Mouse (Mus musculus): ENCODE measurements around the gene Sik3.
"Not testable (repeated sequence)": the region's sequence is repeated elsewhere in the genome, so short reads cannot be mapped to it uniquely, and the experiment has no call there.

The Sik3 gene

DNA sequence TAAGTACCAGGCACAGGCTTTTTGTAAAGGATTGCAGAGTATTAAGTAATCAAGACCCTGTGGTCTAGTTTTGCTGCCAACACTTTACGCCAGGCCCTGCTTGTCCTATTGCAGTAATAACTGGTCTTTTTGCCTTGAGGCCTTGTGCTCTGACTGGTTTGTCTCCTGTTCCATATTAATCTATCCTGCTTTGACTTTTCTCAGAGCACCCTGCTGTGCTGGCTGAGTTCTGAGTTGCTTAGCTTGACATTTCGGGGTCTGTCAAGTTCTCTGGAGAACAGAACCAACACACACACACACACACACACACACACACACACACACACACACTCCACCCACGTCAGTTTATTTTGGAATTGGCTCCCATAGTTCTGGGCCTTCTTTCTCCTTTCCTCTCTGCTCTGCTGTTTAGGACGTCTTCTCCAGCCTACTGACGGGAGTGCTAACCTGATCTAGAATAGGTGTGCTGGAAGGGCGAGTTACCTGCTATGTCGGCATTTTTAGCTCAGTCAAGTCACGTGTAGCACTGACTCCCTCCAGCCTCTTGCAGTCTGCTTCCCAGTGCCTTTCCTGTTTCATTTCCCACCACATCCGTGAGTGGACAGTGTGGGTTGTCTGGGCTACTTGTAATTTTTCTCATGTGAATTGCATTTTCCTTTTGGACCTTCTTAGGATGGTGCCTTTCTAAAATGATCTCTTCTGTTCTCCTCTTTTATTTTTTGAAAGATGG is 49.2 kb downstream of the Sik3 start:
- peak; percentile 45 for DNase-seq

DNA sequence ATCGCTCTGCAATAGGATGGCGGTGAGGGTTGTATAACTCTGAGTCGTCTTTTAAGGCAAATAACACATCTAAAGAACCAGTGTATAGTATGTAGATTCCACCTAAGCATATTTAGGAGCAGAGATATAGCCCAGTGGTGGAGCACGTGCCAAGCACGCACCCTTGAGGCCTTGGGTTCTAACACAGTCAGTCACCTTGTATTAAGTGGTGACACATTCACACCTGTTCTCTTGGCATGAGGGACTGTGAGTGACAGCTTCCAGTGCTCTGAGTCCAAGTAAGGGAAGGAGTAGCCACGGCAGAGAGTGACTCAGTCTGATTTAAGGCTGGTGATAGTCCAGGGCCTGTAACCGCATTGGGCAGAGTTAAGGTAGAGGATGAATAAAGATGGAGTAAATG is 51.7 kb downstream of the Sik3 start:
- no peak for DNase-seq

DNA sequence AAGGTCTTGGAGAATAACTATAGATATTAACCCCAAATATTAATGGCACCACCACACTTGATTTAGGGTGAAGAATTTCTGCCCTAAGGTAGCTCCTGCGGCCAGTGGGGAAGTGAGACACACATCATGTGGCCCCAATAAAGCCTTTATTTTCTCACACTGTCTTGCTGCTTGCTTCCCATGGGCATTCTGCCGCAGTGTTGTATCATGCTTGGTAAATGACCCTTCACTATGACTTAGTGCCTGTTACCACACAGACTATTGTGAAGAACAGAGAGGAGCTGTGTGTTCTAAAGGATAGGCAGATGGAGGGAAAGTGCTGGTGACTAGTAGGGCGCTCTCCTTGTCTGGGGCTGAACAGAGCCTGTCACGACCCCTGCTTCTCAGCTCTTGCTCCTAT is 54.1 kb downstream of the Sik3 start:
- DNase-seq = no peak

DNA sequence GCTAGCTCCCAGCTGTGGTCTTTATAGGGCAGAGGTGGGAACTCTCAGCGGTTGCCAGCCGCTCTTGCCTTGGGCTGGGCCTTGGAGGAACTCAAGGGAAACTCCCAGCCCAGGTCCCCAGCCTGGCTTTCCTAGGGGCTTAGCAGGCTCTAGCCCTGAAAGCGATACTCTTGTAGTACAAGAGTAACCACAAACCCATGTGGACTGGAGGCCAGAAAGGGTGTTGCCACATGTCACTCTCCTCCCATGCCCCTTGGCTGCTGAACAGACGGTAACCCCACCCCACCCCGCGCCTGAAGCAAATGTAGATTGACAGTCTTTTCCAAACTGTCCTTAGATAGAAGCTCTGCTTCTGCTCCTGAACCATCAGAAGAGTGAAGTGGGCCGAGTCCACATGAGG is 55.1 kb downstream of the Sik3 start:
- DNase-seq = no peak

DNA sequence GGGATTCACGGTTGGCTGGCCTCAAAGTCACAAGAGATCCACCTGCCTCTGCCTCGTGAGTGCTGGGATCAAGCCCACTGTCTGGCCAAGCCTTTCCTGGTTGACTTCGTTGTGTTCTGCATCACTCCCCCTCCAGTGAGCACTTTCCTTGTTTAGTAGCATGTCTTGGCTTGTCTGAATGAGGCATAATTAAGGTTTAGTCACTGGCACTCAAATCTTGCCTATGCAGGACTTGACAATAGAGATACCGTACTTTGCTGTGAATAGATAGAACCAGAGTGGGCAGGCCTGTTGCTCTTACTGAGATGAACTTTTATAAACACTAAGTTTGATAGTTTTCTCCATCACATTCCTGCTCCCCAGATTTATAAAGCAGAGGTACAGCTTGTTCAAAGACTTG is 56.4 kb downstream of the Sik3 start:
- no peak for DNase-seq

DNA sequence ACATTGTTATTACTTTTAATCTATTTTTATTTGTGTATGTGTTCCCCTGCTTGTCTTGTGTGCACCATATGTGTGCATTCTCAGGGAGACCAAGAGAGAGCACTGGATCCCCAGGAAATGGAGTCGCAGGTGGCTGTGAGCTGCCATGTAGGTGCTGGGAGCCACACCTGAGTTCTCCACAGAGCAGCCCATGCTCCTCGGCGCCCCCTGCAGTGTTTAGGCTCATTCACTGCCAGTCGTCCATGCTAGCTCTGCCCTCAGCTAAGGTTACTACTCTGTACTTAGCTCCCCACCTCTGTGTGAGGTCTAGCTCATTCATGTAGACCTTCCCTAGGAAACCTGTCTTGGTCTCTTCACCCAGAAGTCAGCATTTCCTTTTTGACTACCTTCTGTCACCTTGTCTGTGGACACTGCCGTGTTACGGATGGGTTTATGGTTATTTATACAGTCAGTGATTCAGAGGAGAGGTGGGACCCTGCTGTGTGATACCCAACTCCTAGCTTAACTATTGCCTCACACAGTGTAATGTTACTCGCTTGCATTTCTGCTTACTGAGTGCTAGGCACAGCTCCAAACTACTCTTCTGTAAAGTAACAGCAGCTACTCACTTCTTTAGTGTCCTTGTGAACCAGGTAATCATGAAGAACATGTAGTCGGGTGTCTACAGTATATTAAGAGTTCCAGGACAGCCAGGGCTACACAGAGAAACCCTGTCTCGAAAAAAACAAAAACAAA is 59.6 kb downstream of the Sik3 start:
- no peak for DNase-seq

DNA sequence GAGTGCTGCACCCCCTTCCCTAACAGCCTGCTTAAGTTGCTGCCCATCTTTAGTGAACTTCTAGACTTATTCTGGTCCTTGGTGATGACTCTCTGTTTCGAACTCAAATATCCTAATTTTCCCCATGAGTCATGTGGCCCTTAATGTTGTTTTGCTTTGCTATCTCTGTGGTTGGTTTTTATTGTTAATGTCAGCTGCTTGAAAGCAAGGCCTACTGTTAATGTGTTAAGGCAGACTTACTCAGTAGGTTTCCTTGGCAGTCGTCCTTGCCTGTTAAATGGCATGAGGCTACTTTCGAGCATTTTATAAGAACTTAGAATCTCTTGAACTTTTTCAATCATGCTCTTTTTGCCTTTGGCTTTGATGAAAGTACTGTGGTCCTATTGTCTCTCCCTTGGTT is 60.8 kb downstream of the Sik3 start:
- no peak for DNase-seq

DNA sequence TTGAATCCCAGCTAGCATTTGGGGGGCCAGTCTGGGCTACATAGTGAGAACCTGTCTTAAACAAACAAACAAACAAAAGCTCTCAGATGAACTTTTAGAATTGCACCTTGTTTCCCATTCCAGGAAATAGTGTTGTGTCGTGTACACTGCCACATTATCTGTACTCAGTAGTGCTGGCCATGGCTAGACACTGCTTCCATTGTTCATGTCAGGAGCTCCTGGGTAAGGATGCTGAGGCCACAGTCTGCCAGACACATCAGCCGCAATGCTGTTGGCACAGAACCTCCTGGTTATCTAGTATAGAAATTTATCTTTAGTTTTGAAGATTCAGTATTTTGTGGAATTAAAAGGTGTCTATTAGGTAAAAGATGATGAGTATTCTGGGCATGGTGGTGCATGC is 63.0 kb downstream of the Sik3 start:
- DNase-seq = no peak

DNA sequence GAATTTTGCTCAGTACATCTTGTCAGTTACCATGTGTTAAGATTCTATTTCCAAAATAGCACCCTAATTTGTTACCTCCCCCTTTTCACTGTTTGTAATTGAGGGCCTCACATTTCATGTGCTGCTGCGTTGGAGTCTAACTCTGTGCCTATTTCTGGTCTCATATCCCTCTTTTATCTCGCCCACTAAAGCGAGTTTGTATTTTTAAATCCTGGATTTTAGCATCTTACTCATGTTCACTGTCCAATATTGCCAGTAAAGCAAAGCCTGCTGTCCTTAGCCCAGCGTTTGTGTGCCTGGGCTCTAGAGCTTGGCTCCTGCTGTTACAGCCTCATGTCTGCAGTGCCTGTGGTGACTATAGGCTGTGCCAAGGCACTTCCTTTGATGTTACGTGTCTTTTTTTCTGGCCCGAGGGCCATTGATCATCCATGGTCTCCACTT is 69.8 kb downstream of the Sik3 start:
- DNase-seq = no peak

DNA sequence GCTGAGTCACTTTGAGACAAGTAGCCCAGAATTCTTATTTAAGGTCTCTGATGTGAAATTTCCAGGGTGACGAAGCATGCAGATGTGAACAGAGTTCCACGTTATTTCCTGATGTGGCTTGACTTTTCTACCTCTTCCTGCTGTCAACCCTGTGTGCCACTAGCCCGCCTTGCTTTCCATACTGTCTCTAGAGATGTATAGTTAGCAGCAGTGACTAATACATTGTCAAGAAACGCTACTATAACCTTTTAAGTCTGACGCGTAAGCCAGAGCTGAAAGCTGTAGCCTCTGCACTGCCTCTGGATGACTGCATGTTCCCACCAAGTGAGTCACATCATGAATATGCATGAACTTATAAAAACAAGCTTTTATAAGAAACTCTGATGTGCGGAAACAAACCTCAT is 70.9 kb downstream of the Sik3 start:
- no peak for DNase-seq

DNA sequence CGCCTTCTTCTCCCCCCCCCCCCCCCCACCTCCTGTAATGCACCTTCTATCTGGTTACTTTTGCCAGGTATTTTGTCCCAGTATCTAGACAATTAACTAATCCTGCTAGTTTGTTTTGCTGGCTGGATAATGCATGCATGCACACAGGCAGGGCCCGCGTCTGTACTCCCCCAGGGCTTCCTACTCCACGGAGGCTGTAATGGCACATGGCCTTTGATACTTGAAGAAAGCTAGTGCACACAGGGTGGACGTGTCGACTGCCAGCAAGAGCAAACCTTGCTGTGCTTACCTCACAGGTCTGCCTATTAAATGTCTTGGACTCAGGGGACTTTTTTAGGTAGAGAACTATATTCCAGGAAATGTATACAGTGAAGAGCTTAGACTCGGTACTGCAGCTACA is 73.3 kb downstream of the Sik3 start:
- peak; percentile 63 for DNase-seq

DNA sequence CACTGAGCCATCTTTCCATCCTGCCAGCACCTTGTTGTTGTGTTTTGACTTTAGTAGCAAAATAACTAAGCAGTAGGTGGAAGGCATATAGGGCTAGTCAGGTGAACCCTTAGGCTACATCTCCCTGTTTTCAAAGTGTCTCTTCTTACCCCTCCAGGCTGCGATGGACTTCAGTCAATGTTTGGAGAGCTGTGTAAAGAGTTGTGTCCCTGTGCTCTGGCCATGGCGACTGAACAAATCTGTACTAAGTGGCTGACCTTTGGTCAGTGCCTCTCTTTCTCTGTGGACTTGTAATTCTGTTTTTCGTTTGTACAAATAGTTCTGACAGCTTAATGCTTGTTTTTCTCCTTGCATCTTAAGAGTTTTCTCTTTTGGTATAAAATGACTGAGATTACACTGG is 74.2 kb downstream of the Sik3 start:
- DNase-seq = peak; percentile 38

DNA sequence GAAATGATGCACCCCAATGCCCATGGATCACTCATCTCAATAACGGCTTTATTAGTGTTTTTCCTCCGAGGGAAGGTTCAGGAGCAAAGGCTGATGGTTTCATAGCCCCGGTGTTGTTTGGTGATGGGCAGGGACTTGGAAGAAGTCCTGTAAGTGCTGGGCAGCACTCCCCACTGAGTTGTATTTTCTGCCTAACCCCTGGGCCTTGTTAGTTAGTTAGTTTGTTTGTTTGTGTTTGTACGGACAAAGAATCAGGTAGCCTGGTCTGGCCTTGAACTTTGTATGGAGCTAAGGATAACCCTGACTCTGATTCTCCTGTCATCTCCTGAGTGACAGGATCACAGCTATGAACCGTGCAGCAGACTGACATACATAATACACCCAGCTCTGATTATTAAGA is 74.8 kb downstream of the Sik3 start:
- no peak for DNase-seq

DNA sequence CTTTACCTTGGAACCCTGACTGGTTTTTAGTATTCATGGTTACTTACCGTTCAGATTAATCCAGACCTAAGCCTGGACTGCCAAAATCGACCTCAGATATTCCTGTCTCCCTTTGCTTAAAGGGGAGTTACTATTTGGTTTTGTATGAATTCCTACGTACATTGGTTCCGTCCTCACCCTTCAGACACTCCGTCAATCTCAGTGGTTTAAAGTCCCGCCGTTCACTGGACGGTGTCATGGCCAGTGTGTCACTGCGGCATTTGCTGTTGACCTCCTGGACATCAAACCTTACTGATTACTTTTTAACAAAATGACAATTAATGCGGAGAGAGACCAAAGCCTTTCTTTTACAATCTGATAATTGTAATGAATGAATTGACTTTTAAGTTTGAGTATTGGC is 76.1 kb downstream of the Sik3 start:
- DNase-seq = no peak

DNA sequence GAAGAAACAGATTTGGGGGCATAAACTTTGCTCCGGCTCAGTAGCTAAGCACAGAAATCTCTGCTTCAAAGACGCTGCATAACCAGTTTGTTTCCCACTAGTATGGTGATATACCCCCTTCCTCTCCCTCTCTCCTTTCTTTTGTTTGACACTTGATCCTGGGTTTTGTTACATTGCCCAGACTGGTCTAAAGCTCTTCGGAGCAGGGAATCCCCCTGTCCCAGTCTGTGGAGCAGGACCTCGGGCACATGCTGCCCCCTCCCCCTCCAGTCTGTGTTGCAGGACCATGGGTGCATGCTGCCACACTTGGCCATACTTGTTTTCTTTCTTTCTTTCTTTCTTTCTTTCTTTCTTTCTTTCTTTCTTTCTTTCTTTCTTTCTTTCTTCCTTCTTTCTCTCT is 77.4 kb downstream of the Sik3 start:
- no peak for DNase-seq

DNA sequence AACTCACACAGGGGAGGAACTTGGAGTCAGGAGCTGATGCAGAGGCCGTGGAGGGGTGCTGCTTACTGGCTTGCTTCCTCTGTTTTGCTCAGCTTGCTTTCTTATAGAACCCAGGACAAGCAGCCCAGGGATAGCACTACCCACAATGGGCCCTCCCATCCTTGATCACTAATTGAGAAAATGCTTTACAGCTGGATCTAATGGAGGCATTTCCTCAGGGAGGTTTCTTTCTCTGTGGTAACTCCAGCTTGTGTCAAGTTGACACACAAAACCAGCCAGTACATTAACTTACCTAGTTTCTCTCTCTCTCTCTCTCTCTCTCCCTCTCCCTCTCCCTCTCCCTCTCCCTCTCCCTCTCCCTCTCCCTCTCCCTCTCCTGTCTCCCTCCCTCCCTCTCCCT is 78.5 kb downstream of the Sik3 start:
- DNase-seq = not testable (repeated sequence)

DNA sequence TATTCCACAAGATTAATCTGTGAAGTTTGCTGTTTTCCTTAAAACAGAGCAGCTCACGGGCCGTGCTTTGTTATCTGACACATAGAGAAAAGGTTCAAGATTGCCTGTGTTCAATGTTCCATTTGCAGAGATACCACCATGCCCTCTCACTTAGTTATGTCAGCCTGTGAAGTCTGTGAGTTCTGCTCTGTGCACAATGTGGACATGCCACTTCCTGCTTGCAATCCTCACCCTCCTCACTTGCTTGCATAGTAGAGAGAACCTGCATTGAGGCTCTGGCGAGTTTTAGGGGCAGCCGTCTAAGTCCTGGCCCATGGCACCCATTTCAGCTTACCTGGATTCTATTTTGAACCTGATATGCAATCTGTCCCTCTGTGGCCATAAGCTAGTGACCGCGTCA is 80.0 kb downstream of the Sik3 start:
- DNase-seq = no peak

DNA sequence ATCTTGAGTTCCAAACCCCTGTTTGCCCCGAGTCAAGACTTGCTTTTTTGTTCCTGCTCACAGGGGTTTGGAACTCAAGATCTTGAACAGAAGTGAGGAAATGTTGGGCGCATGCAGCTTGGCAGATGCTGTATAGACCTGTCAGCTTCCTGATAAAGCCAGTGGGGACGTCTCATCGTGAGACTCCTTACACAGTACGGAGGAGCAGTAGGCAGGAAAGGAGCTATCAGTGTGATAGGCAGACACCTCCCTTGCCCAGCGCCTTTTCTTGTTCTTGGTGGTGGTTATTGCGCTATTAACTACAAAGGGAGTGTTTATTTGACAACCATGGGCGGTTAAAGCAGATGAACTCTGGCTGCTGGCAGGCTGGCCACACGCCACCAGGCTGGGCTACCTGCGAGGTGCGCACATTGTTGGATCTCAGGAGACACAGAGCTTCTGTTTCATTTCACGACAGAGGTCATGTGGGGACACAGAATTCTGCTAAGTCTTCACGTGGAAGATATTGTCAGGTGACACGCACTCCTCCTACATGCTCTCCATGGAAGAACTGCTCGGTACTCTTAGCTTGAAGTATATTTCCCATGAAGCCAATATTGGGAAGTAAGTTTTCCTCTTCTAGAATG is 85.9 kb downstream of the Sik3 start:
- peak; percentile 59 for DNase-seq

DNA sequence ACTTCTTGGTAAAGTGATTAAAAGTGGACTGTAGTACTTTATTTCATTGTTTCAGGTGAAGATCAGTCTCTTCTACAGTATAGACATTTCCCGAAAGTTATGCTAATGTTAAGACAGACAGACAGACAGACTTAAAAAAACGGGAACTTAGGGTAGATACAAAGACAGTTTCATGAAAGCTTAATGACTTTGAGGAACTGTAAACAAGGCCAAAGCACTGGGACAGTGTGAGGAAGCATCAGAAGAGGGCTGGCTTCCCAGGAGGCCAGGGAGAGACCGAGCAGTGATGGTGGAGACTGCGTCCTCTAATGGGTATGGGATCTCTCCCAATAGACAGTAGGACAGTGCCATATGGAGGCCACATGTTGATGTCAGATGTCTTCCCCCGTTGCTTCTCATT is 86.5 kb downstream of the Sik3 start:
- no peak for DNase-seq

DNA sequence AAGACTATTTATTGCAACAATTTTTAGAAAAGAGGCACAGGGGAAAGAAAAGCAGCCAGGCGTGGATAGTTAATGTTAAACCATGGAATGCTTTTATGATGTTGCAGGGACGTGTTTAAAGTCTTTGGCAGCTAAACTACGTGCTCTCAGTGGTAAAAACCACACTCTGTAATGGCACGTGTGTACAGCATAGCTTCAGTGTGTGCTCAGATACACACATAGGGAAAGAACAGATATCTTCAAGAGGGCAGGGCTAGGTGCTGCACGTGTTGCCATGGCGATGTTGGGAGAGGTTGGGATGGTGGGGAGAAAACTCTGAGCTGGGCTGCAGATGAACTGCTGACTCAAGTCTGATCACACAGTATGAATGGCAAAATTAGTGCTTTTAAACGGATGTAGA is 90.5 kb downstream of the Sik3 start:
- peak; percentile 51 for DNase-seq

DNA sequence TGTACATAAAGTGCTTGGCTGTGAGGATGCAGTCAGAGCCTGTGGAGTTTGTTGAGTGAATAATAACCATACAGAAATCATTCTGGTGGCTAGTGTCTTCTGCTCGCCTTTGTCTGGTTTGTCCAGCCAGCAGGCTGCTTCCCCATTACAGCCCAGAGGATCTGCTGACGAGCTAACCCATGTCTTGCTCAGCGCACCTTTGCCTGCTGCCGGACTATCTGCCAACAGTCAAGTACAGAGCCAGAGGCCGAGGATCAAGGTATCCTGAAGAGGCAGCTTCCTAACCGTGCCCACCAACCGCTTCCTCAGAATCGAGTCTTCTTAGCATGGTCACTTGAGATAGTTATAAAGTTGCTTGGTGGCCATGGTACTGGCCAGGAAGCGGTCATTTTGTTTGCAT is 93.5 kb downstream of the Sik3 start:
- no peak for DNase-seq

DNA sequence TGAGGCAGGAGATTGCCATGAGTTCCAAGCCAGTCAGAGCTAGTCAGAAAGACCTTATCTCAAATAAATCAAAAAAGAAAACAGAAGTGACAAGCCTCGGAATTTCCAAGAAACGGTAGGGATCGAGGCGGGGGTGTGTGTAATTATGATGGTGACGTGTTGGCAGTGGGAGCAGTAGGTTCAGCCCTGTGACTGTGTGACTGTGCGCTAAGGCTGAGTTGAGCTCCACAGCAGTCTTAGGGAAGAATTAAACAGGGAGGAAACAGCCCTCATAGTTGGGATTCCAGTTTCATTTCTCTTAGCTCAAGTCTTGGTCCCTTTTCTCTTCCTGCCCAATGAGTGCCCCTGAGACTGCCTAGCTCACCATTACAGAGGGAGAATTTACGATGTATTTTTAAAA is 98.0 kb downstream of the Sik3 start:
- no peak for DNase-seq

DNA sequence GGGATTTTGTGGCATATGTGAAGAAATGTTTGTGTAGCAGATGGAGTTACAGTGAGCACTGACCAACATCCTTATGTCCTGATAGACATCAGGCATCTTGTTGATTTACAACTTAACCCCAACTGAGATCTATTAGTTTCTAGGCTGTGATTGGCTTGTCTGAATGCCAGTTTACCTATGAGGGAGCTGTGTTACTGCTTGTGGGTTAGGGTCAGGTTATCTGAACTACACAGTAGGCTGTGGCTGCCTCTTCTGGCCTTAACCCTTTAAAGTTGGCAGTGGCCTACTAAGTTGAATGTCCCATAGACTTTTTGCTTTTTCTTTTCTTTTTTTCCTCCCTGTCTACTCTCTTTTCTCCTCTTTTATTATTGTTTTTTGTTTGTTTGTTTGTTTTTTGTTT is 98.7 kb downstream of the Sik3 start:
- DNase-seq = no peak

DNA sequence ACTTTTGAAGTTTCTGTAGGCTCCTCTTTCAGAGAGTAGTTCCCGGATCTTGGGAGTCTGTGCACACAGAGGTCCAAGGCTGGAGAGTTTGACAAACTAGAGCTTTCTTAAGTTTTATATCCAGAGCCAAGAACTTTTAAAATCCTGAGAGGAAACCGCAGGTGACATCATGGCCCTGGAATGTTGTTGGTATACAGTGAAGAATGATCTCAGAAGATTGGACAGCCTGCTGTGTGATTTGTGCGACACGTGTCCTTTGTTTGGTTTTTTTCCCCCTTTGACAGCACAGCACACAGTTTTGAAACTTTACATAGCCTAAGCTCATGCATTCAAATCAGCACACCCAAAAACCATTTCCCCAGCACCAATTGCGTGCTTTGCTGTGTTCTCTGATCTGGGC is 99.6 kb downstream of the Sik3 start:
- no peak for DNase-seq

All from kidney, adult 18-20 months (tissue).